ENCODE assay signal across 16 mouse cellular contexts in the genomic region with DNA sequence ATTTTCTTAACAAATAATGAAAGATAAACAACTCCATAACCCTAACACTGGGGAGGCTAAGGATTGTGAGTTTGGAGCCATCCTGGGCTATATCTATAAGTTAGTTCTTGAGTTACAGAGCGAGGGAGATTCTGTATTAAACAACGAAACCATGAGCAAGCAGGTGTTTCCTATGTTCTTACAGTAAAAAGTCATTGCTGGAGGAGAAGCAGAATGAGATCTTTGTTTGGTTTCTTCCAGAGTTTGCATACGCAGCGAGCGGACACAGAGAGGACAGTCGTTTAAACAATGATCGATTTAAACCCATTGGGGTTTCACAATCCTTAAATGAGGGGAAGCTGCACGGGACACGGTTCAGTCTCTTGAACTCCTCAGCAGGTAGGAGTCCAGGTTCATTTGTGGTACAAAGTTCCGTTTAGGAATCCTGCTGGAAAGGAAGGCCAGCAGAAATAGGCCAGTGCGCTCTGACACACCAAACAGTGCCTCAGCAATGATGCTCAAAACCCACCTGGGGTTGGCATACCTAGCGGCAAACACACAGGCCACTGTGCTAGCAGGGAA.
DNase-seq lines count a peak whose midpoint lies in the region; TF ChIP-seq lines count a peak whose summit lies in the region.
"Had no signal": no experiment of that assay in that cellular context is flagged by ENCODE, and none has a peak within 500 bp of the region (broad histone marks: within the 10 kb centered on the region; RNA-seq: fewer than 3 reads in every experiment).

No protein-coding gene starts in this region.

- DNase-seq in kidney, adult 2 months, result peak; percentile 81
- no peak for DNase-seq in kidney, postnatal 14 days
- DNase-seq in kidney, postnatal 25 days, result peak; percentile 50 to 77
- no peak for DNase-seq in urinary bladder, postnatal 10 days (ENCODE audit: low spot score)
- no peak for DNase-seq in cerebellum, adult 9-11 months
- DNase-seq in right cerebral cortex, postnatal 10 days (ENCODE audit: low spot score in 2 of 2), result no peak
- DNase-seq: adrenal gland, postnatal 14 days; cerebellum, postnatal 10 days; gastrocnemius, postnatal 10 days; heart, adult 2 months; retina, postnatal 1 day; thymus, postnatal 36 days had no signal

- H3K27me3 ChIP-seq in kidney, adult 2 months (replicated peaks; ENCODE audit: control insufficient read depth, insufficient read depth, low read length), result no peaks in the 10 kb centered on the region
- no peaks in the 10 kb centered on the region for H3K27me3 ChIP-seq in small intestine, adult 2 months (ENCODE audit: control insufficient read depth, insufficient read depth, low read length)
- H3K27me3 ChIP-seq: limb, embryonic 13.5 days; midbrain, embryonic 15.5 days had no signal

- no peak for TF ChIP-seq POLR2A in kidney, adult 2 months (IDR thresholded peaks at IDR 0.05; ENCODE audit: low read depth, low read length)
- no peak for TF ChIP-seq POLR2A in bone marrow, adult 2 months (IDR thresholded peaks at IDR 0.05; ENCODE audit: borderline replicate concordance, control insufficient read depth, low read depth, low read length)
- TF ChIP-seq POLR2A in small intestine, adult 2 months (IDR thresholded peaks at IDR 0.05; ENCODE audit: low read depth, low read length), result no peak

- TF ChIP-seq CTCF in kidney, adult 2 months (conservative IDR thresholded peaks at IDR 0.05; ENCODE audit: insufficient read depth, insufficient read length, low read depth, low read length), result no peak
- no peak for TF ChIP-seq CTCF in bone marrow, adult 2 months (IDR thresholded peaks at IDR 0.05; ENCODE audit: control insufficient read depth, insufficient read depth, low read length)
- TF ChIP-seq CTCF in small intestine, adult 2 months (IDR thresholded peaks at IDR 0.05; ENCODE audit: extremely low read depth, insufficient read length, insufficient replicate concordance, low read depth, low read length), result no peak

- H3K4me3 ChIP-seq in kidney, adult 2 months (ENCODE audit: insufficient read depth, low read depth, low read length), result no peak overlapping the region
- H3K4me3 ChIP-seq in bone marrow, adult 2 months (replicated peaks; ENCODE audit: control insufficient read depth, low read depth, low read length), result no peak overlapping the region
- peak overlapping the region; percentile 9; the same call in 1 of the 2 replicates for H3K4me3 ChIP-seq in small intestine, adult 2 months (ENCODE audit: low read depth, low read length)
- H3K4me3 ChIP-seq: heart, adult 2 months; limb, embryonic 13.5 days; midbrain, embryonic 15.5 days had no signal

- no peaks in the 10 kb centered on the region; the same call in 1 of the 2 replicates for H3K36me3 ChIP-seq in kidney, adult 2 months (ENCODE audit: control insufficient read depth, insufficient read depth, low read length)
- peaks cover 4% of the 10 kb centered on the region for H3K36me3 ChIP-seq in small intestine, adult 2 months (ENCODE audit: control insufficient read depth, insufficient read depth, low read length)
- H3K36me3 ChIP-seq: limb, embryonic 13.5 days; midbrain, embryonic 15.5 days had no signal

- WGBS in kidney, adult 2 months, result 44% methylated on average over 12 of the region's 12 CpGs
- 52% methylated on average over 12 of the region's 12 CpGs for WGBS in bone marrow, adult 2 months
- WGBS in small intestine, adult 2 months, result 25% methylated on average over 12 of the region's 12 CpGs

- H3K4me1 ChIP-seq in kidney, adult 2 months (ENCODE audit: control insufficient read depth, insufficient read depth, low read length), result peaks cover 41% of the 10 kb centered on the region
- H3K4me1 ChIP-seq in bone marrow, adult 2 months (ENCODE audit: control insufficient read depth, insufficient read depth, low read length), result peaks cover 15% of the 10 kb centered on the region
- H3K4me1 ChIP-seq in small intestine, adult 2 months (ENCODE audit: control insufficient read depth, insufficient read depth, insufficient read length, low read length), result peaks cover 36% of the 10 kb centered on the region

- H3K27ac ChIP-seq in kidney, adult 2 months (ENCODE audit: insufficient read depth, low read depth, low read length), result peak overlapping the region; percentile 100
- peak overlapping the region; percentile 84; the same call in 1 of the 2 replicates for H3K27ac ChIP-seq in bone marrow, adult 2 months (ENCODE audit: control insufficient read depth, insufficient read depth, low read depth, low read length, poor library complexity)
- peak overlapping the region; percentile 91 for H3K27ac ChIP-seq in small intestine, adult 2 months (ENCODE audit: insufficient read depth, low read depth, low read length)
- H3K27ac ChIP-seq: heart, adult 2 months; limb, embryonic 13.5 days; midbrain, embryonic 15.5 days had no signal

Comparison
In these comparisons a context has a peak if more than half of its experiments do, and no peak if none do; other contexts are left out.
1. DNase-seq: peak in kidney, adult 2 months (single experiment) and kidney, postnatal 25 days (2 of 2); none in kidney, postnatal 14 days (single experiment), urinary bladder, postnatal 10 days (single experiment), cerebellum, adult 9-11 months (single experiment) and right cerebral cortex, postnatal 10 days (0 of 2).
2. Peak in every context shown above with its lines, with median percentiles within 50 percentile points of each other: H3K27ac ChIP-seq.